In genomic region chr15:79148533-79148932, GRCm38 (mm10) we compare ENCODE assay signal across 8 mouse cellular contexts. TPM values are rescaled to one million over a fixed set of nuclear protein-coding genes. Genes with fewer than 3 reads are reported as not detected.
A peak's percentile ranks its signal among the peaks of the same experiment; 100 is the strongest.
DNase-seq lines count a peak whose midpoint lies in the region; ATAC-seq and TF ChIP-seq lines count a peak whose summit lies in the region.

No protein-coding gene starts in this region.

- H3K4me3 ChIP-seq in heart, embryonic 12.5 days: no peak overlapping the region
- H3K4me3 ChIP-seq in liver, embryonic 12.5 days: no peak overlapping the region
- H3K4me3 ChIP-seq in neural tube, embryonic 14.5 days (ENCODE audit: low read depth, low read length): no peak overlapping the region
- H3K4me3 ChIP-seq in stomach, postnatal 0 days (ENCODE audit: low read depth, low read length): no peak overlapping the region

- no peaks in the 10 kb centered on the region for H3K9me3 ChIP-seq in heart, embryonic 12.5 days (replicated peaks)
- H3K9me3 ChIP-seq in liver, embryonic 12.5 days (replicated peaks): no peaks in the 10 kb centered on the region
- no peaks in the 10 kb centered on the region for H3K9me3 ChIP-seq in neural tube, embryonic 14.5 days (ENCODE audit: control insufficient read depth, low read length)
- H3K9me3 ChIP-seq in stomach, postnatal 0 days (ENCODE audit: control insufficient read depth, low read length): no peaks in the 10 kb centered on the region

- H3K4me1 ChIP-seq in heart, embryonic 12.5 days (replicated peaks): no peaks in the 10 kb centered on the region
- H3K4me1 ChIP-seq in liver, embryonic 12.5 days: no peaks in the 10 kb centered on the region
- H3K4me1 ChIP-seq in neural tube, embryonic 14.5 days (ENCODE audit: control insufficient read depth, insufficient read depth, low read length): peaks cover 9% of the 10 kb centered on the region; the same call in 1 of the 2 replicates
- no peaks in the 10 kb centered on the region for H3K4me1 ChIP-seq in stomach, postnatal 0 days (replicated peaks; ENCODE audit: control insufficient read depth, insufficient read depth)

- no peak overlapping the region for H3K4me2 ChIP-seq in heart, embryonic 12.5 days
- no peak overlapping the region for H3K4me2 ChIP-seq in liver, embryonic 12.5 days
- no peak overlapping the region for H3K4me2 ChIP-seq in neural tube, embryonic 14.5 days (ENCODE audit: low read depth, low read length)
- H3K4me2 ChIP-seq in stomach, postnatal 0 days (replicated peaks; ENCODE audit: low read depth): no peak overlapping the region

- no peak for TF ChIP-seq EP300 in stomach, postnatal 0 days (optimal IDR thresholded peaks at IDR 0.05)

- peak; percentile 79 for ATAC-seq in erythroblast, adult 5-6 weeks (replicated peaks; ENCODE audit: low FRiP score, poor library complexity, severe bottlenecking)
- 0 out of 2 replicates have a peak, but pooled peaks have one; percentile 37 for ATAC-seq in heart, embryonic 12.5 days (ENCODE audit: insufficient number of reproducible peaks, low FRiP score)
- ATAC-seq in liver, embryonic 12.5 days: peak; percentile 54; the same call in 1 of the 2 replicates
- peak; percentile 10; the same call in 1 of the 2 replicates for ATAC-seq in neural tube, embryonic 14.5 days (ENCODE audit: low read depth)
- ATAC-seq in stomach, postnatal 0 days (ENCODE audit: low FRiP score, low TSS enrichment): peak; percentile 39

- peak; percentile 74 for DNase-seq in CD4-positive helper T cell, adult 2 months (ENCODE audit: low read depth, low spot score)
- peak; percentile 90 for DNase-seq in brain, adult 2 months (ENCODE audit: low read depth, low spot score)
- DNase-seq in kidney, postnatal 10 days: peak; percentile 93
- DNase-seq in stomach, postnatal 0 days (ENCODE audit: low spot score): peak; percentile 91

- no peak overlapping the region for H3K9ac ChIP-seq in heart, embryonic 12.5 days
- H3K9ac ChIP-seq in liver, embryonic 12.5 days: no peak overlapping the region
- H3K9ac ChIP-seq in neural tube, embryonic 14.5 days (replicated peaks; ENCODE audit: low read depth, low read length): no peak overlapping the region
- no peak overlapping the region for H3K9ac ChIP-seq in stomach, postnatal 0 days (ENCODE audit: low read length)

- no peak overlapping the region for H3K27ac ChIP-seq in heart, embryonic 12.5 days (ENCODE audit: poor library complexity, severe bottlenecking)
- no peak overlapping the region for H3K27ac ChIP-seq in liver, embryonic 12.5 days
- no peak overlapping the region for H3K27ac ChIP-seq in neural tube, embryonic 14.5 days (ENCODE audit: low read depth, low read length)
- H3K27ac ChIP-seq in stomach, postnatal 0 days (replicated peaks): no peak overlapping the region

- TF ChIP-seq CTCF in stomach, postnatal 0 days (IDR thresholded peaks at IDR 0.05; ENCODE audit: low read depth): peak; percentile 97

- WGBS in heart, embryonic 12.5 days: 53% methylated on average over 7 of the region's 7 CpGs
- WGBS in liver, embryonic 12.5 days (ENCODE audit: insufficient replicate concordance): 49% methylated on average over 7 of the region's 7 CpGs
- 49% methylated on average over 7 of the region's 7 CpGs for WGBS in neural tube, embryonic 14.5 days
- WGBS in stomach, postnatal 0 days: 46% methylated on average over 7 of the region's 7 CpGs

- peaks cover 83% of the 10 kb centered on the region for H3K36me3 ChIP-seq in heart, embryonic 12.5 days
- H3K36me3 ChIP-seq in liver, embryonic 12.5 days: peaks cover 86% of the 10 kb centered on the region
- peaks cover 37% of the 10 kb centered on the region for H3K36me3 ChIP-seq in neural tube, embryonic 14.5 days (ENCODE audit: control insufficient read depth, insufficient read depth, low read length)
- peaks cover 29% of the 10 kb centered on the region for H3K36me3 ChIP-seq in stomach, postnatal 0 days (ENCODE audit: control insufficient read depth, insufficient read depth, low read length)

- H3K27me3 ChIP-seq in heart, embryonic 12.5 days (replicated peaks): no peaks in the 10 kb centered on the region
- H3K27me3 ChIP-seq in liver, embryonic 12.5 days (replicated peaks): no peaks in the 10 kb centered on the region
- H3K27me3 ChIP-seq in neural tube, embryonic 14.5 days (ENCODE audit: control insufficient read depth, insufficient read depth, low read length): no peaks in the 10 kb centered on the region
- no peaks in the 10 kb centered on the region for H3K27me3 ChIP-seq in stomach, postnatal 0 days (ENCODE audit: control insufficient read depth, insufficient read depth, low read length)

RNA-seq across cellular contexts. Expression of gene 1700088E04Rik, which starts 7.5 kb away (rescaled TPM):
- total RNA-seq in erythroblast, adult 5-6 weeks (2015; ENCODE audit: low replicate concordance): not detected in 2 replicates
- not detected in 2 replicates for total RNA-seq in erythroblast, adult 5-6 weeks (2017; ENCODE audit: low replicate concordance)
- polyA plus RNA-seq in heart, embryonic 12.5 days (2016; fragmentation: Nextera tagmentation; extraction: Ambion mirVana): 6.3 and 6.6 TPM in 2 replicates
- polyA plus RNA-seq in liver, embryonic 12.5 days (2016; fragmentation: Nextera tagmentation; extraction: Ambion mirVana): 0.86 and 1.0 TPM in 2 replicates
- 13.3 and 18.0 TPM in 2 replicates for polyA plus RNA-seq in neural tube, embryonic 14.5 days (2014; fragmentation: Nextera tagmentation; extraction: Ambion mirVana)
- polyA plus RNA-seq in stomach, postnatal 0 days (2015; fragmentation: Nextera tagmentation; extraction: Ambion mirVana): 6.4 and 7.9 TPM in 2 replicates

RNA-seq across cellular contexts. Expression of gene Polr2f, which starts 7.7 kb away (rescaled TPM):
- total RNA-seq in erythroblast, adult 5-6 weeks (2015; ENCODE audit: low replicate concordance): 16.1 and 20.7 TPM in 2 replicates
- total RNA-seq in erythroblast, adult 5-6 weeks (2017; ENCODE audit: low replicate concordance): 10.8 and 13.9 TPM in 2 replicates
- polyA plus RNA-seq in heart, embryonic 12.5 days (2016; fragmentation: Nextera tagmentation; extraction: Ambion mirVana): 265 and 289 TPM in 2 replicates
- polyA plus RNA-seq in liver, embryonic 12.5 days (2016; fragmentation: Nextera tagmentation; extraction: Ambion mirVana): 280 and 301 TPM in 2 replicates
- polyA plus RNA-seq in neural tube, embryonic 14.5 days (2014; fragmentation: Nextera tagmentation; extraction: Ambion mirVana): 276 and 304 TPM in 2 replicates
- 308 and 320 TPM in 2 replicates for polyA plus RNA-seq in stomach, postnatal 0 days (2015; fragmentation: Nextera tagmentation; extraction: Ambion mirVana)

RNA-seq across cellular contexts. Expression of gene Sox10, which starts 16.5 kb away (rescaled TPM):
- not detected in 2 replicates for total RNA-seq in erythroblast, adult 5-6 weeks (2015; ENCODE audit: low replicate concordance)
- total RNA-seq in erythroblast, adult 5-6 weeks (2017; ENCODE audit: low replicate concordance): not detected in 2 replicates
- 0.28 and 0.44 TPM in 2 replicates for polyA plus RNA-seq in heart, embryonic 12.5 days (2016; fragmentation: Nextera tagmentation; extraction: Ambion mirVana)
- polyA plus RNA-seq in liver, embryonic 12.5 days (2016; fragmentation: Nextera tagmentation; extraction: Ambion mirVana): 0.17 and 0.29 TPM in 2 replicates
- polyA plus RNA-seq in neural tube, embryonic 14.5 days (2014; fragmentation: Nextera tagmentation; extraction: Ambion mirVana): 7.7 and 14.5 TPM in 2 replicates
- 3.6 and 3.9 TPM in 2 replicates for polyA plus RNA-seq in stomach, postnatal 0 days (2015; fragmentation: Nextera tagmentation; extraction: Ambion mirVana)

RNA-seq across cellular contexts. Expression of gene Micall1, which starts 39.8 kb away (rescaled TPM):
- total RNA-seq in erythroblast, adult 5-6 weeks (2015; ENCODE audit: low replicate concordance): 0.77 and 1.9 TPM in 2 replicates
- total RNA-seq in erythroblast, adult 5-6 weeks (2017; ENCODE audit: low replicate concordance): 0.68 and 0.98 TPM in 2 replicates
- 24.2 and 24.3 TPM in 2 replicates for polyA plus RNA-seq in heart, embryonic 12.5 days (2016; fragmentation: Nextera tagmentation; extraction: Ambion mirVana)
- 3.0 and 3.2 TPM in 2 replicates for polyA plus RNA-seq in liver, embryonic 12.5 days (2016; fragmentation: Nextera tagmentation; extraction: Ambion mirVana)
- 12.6 and 13.1 TPM in 2 replicates for polyA plus RNA-seq in neural tube, embryonic 14.5 days (2014; fragmentation: Nextera tagmentation; extraction: Ambion mirVana)
- 7.0 and 7.8 TPM in 2 replicates for polyA plus RNA-seq in stomach, postnatal 0 days (2015; fragmentation: Nextera tagmentation; extraction: Ambion mirVana)

Comparison
In these comparisons a context has a peak if more than half of its experiments do, and no peak if none do; other contexts are left out.
1. ATAC-seq: peak in every context shown above with its lines; median percentile 79 in erythroblast, adult 5-6 weeks; 54 in liver, embryonic 12.5 days; 39 in stomach, postnatal 0 days; 37 in heart, embryonic 12.5 days; 10 in neural tube, embryonic 14.5 days.